Mouse (Mus musculus) neural tube, embryonic 13.5 days (tissue): ENCODE measurements at regions not wholly inside any gene's neighbourhood (a gene's known extent, or its start where the extent isn't known, plus 50 kb on each side); places are given as distances from the start of the nearest gene placed in this dataset.

Source experiments
- ATAC-seq: fragments of 200-750 bp; cut with Nextera tagmentation; 2 replicates; pipeline ENCODE4 v1.8.0; 2017; ENCODE audit warnings: low read depth, mild to moderate bottlenecking, moderate TSS enrichment, moderate library complexity
- H3K27ac ChIP-seq: fragments of 300-500 bp; sonication (generic); replicated peaks from 2 replicates; pipeline ENCODE4 v1.5.1; 2015; ENCODE audit warnings: moderate library complexity, mild to moderate bottlenecking, inconsistent platforms
- H3K27me3 ChIP-seq: fragments of 300-500 bp; sonication (generic); 2 replicates; pipeline ENCODE4 v1.6.1; 2015; ENCODE audit warnings: mild to moderate bottlenecking, inconsistent platforms
- H3K36me3 ChIP-seq: fragments of 300-500 bp; sonication (generic); 2 replicates; pipeline ENCODE4 v1.6.1; 2015; ENCODE audit warnings: mild to moderate bottlenecking, inconsistent platforms
- H3K4me1 ChIP-seq: fragments of 300-500 bp; sonication (generic); replicated peaks from 2 replicates; pipeline ENCODE4 v1.6.1; 2015; ENCODE audit warnings: inconsistent platforms
- H3K4me2 ChIP-seq: fragments of 300-500 bp; sonication (generic); 2 replicates; pipeline ENCODE4 v1.6.1; 2015; ENCODE audit warnings: inconsistent platforms, mild to moderate bottlenecking, moderate library complexity
- H3K4me3 ChIP-seq: fragments of 300-500 bp; sonication (generic); 2 replicates; pipeline ENCODE4 v1.5.1; 2015; ENCODE audit warnings: mild to moderate bottlenecking, inconsistent platforms
- H3K9ac ChIP-seq: fragments of 300-500 bp; sonication (generic); 2 replicates; pipeline ENCODE4 v1.6.1; 2015; ENCODE audit warnings: moderate library complexity, mild to moderate bottlenecking, inconsistent platforms
- H3K9me3 ChIP-seq: fragments of 300-500 bp; sonication (generic); 2 replicates; pipeline ENCODE4 v1.6.1; 2016; ENCODE audit warnings: inconsistent platforms
- WGBS: fragments of 180-500 bp; shearing (Covaris S2); methylation state at CpG from one replicate; pipeline ENCODE4 v1.1.7; 2015; 5-methylcytosine and 5-hydroxymethylcytosine counted together

DNA sequence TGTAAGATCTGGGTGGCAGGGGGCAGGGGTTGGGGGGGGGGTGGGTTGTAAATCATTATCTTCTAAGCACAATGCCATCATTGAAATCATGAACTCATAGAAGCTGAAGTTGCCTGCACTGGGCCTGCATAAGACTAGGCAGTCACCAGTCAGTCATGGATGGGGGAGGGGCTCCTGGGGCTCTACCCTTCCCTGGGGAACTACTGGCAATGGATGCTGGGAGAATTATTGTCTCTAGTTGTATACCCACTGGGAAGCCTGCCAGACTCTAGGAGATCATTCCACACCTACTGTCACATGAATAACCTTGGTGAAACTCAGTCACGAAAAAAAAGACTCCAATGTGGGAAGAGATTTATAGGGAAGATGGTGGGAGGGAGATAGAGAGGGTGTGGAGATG, 186.4 kb downstream of the Gm19935 start:
- Histone ChIP-seq H3K27ac (no peak overlapping the region), H3K9me3 (no peaks in the 10 kb centered on the region), H3K4me2 (no peak overlapping the region), H3K9ac (no peak overlapping the region), H3K27me3 (no peaks in the 10 kb centered on the region), H3K4me3 (no peak overlapping the region), H3K36me3 (no peaks in the 10 kb centered on the region), H3K4me1 (peaks cover 7% of the 10 kb centered on the region)
- 28% methylated on average over 1 of the region's 1 CpGs for WGBS
- ATAC-seq = 0 out of 2 replicates have a peak, but pooled peaks have one; percentile 65

DNA sequence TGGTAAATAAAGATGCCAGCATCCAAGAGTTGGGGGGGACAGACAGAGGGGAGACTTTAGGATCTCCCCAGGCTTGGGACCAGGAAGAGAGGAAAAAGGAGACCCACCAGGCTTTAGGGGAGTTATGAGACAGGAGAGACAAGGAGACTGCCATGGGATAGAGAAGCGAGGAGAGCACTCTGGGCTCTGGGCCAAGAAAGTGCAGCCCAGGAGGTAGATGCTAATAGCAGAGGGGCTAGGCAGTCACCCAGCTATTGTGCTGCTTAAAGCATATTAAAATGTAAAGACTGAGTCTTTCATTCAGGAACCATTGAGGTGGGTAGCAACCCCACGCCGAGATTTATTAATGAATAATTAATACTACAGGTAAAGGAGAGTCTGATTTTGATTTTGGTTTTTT, 208.8 kb downstream of the Gm19935 start:
- Histone ChIP-seq H3K27me3 (no peaks in the 10 kb centered on the region), H3K4me1 (peaks cover 9% of the 10 kb centered on the region), H3K36me3 (no peaks in the 10 kb centered on the region), H3K9me3 (no peaks in the 10 kb centered on the region), H3K9ac (no peak overlapping the region), H3K27ac (no peak overlapping the region), H3K4me2 (no peak overlapping the region), H3K4me3 (no peak overlapping the region)
- 49% methylated on average over 3 of the region's 3 CpGs for WGBS
- no peak for ATAC-seq

DNA sequence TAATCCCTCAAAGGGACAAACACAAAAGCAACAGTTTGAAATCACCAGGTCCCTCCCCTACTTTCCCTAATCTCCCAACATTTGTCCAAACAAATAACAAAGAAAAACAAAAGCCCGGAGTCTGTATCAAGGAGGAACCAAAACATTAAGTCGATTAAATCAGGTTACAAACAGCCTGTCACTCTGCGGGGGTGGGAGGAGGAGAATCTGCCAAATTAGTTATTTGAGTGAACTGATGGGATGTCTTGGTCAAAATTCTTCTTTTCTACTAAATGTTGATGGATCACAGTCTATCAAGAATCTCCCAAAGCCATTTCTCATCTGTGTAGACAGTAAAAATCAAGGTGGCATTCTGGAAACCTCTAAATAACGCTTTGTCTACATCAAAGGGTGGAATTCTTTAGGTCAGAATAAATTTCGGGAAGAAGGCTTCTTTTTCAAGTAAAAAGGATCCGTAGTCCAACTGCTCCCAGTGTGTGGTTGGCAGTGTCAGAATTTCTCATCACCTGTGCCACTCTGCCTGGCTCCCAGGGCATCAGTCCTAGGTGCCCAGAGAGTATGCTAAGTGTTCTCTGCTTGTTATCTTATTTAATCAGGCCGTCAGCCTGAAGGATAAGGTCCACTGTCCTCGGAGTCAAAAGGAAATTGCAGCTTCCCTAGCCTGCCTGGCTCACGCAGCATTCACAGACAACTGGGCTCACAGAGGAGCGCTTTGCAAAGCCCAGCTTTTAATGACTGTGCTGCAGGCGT, 216.1 kb downstream of the Gm19935 start:
- H3K4me1 ChIP-seq = peaks cover 3% of the 10 kb centered on the region; the same call in 1 of the 2 replicates
- no peaks in the 10 kb centered on the region for H3K9me3 ChIP-seq
- no peak for ATAC-seq
- H3K27me3 ChIP-seq = no peaks in the 10 kb centered on the region
- no peak overlapping the region for H3K27ac ChIP-seq
- no peak overlapping the region for H3K4me3 ChIP-seq
- H3K36me3 ChIP-seq = no peaks in the 10 kb centered on the region
- no peak overlapping the region for H3K4me2 ChIP-seq
- 34% methylated on average over 11 of the region's 11 CpGs for WGBS
- H3K9ac ChIP-seq = no peak overlapping the region

DNA sequence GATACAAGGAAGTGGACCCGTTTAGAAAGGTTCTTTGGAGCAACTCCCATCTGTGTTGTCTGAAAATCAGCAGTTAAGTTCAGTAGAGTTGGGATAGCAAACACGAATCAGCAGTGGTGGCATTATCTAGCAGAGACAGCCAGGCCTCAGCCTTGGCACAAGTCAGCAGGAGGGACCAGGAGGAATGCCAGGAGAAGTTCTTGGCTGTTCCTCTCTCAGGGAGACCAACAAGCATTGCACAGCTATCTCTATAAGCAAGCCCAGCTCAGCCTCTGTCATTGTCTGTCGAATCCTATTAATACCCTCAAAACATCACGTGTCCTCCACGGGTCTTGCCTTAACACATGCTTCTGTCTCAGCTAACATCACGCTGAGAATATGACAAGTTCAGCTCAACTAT, 219.8 kb downstream of the Gm19935 start:
- Histone ChIP-seq H3K9me3 (no peaks in the 10 kb centered on the region), H3K4me2 (no peak overlapping the region), H3K9ac (no peak overlapping the region), H3K4me3 (no peak overlapping the region), H3K27ac (no peak overlapping the region), H3K36me3 (no peaks in the 10 kb centered on the region), H3K27me3 (no peaks in the 10 kb centered on the region), H3K4me1 (peaks cover 3% of the 10 kb centered on the region; the same call in 1 of the 2 replicates)
- ATAC-seq = no peak
- 85% methylated on average over 6 of the region's 6 CpGs for WGBS

DNA sequence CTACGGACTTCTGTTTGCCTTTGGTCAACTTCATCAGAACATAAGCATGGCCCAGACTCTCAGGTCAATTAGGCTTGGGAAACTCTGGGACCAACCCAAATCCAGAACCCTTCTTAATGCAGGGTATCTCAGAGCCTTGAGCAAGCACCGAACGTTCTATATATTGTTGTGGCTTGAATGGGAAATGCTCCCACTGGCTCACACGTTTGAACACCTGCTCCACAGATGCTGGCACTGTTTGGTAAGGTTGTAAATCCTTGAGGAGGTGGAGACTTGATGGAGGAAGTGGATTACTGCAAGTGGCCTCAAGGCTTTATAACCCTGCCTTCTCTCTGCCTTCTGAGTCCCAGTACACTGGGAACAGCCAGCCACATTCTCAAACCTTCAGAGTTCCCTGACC, 231.3 kb upstream of the Tox3 start:
- Histone ChIP-seq H3K36me3 (no peaks in the 10 kb centered on the region), H3K27ac (no peak overlapping the region), H3K4me2 (no peak overlapping the region), H3K9ac (no peak overlapping the region), H3K27me3 (no peaks in the 10 kb centered on the region), H3K9me3 (no peaks in the 10 kb centered on the region), H3K4me1 (no peaks in the 10 kb centered on the region), H3K4me3 (no peak overlapping the region)
- ATAC-seq = no peak
- 66% methylated on average over 4 of the region's 4 CpGs for WGBS

DNA sequence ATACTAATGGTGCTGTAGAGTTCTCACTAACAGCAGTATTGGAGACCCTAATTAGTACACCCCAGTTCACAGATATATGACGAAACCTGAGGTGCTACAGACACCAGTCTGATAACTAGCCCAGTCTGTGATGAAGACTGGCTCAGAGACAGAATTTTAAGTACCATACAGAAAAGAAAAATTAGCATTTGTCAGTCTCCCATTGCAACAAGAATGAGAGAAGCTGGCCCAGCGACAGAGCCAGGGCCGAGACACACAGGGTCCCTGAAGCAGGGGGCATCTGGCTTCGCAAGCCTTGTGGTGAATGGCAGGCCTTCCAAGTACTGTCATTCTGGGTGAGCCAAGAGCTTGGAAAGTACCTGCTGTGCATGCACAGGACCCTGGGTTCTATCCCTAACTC, 228.8 kb upstream of the Tox3 start:
- 80% methylated on average over 4 of the region's 4 CpGs for WGBS
- ATAC-seq = no peak
- H3K27ac ChIP-seq = no peak overlapping the region

DNA sequence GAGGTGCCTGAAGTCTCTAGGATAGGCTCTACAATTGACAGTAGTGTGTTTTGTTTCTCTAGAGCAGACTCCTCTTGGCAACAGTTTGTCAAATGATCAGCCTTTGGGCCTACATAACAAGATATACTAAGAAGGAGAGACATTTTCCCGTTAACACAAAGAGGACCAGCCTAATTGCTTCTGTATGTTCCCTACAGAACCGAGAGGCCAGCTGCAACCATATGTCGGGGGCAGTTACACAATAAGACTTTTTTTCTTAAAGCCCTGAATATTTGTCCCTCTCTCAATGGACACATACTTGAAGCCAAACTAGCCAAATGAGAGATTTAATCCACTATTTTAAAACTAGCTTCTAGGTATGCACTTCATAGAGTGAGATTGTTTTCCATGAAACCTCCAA, 226.5 kb upstream of the Tox3 start:
- ATAC-seq = no peak
- H3K9me3 ChIP-seq = no peaks in the 10 kb centered on the region
- H3K27ac ChIP-seq = no peak overlapping the region
- no peak overlapping the region for H3K9ac ChIP-seq
- no peak overlapping the region for H3K4me2 ChIP-seq
- no peak overlapping the region for H3K4me3 ChIP-seq
- H3K27me3 ChIP-seq = no peaks in the 10 kb centered on the region
- WGBS = 79% methylated on average over 3 of the region's 3 CpGs
- H3K36me3 ChIP-seq = no peaks in the 10 kb centered on the region
- H3K4me1 ChIP-seq = no peaks in the 10 kb centered on the region

More for the DNA sequence above, 228.8 kb upstream of the Tox3 start:
- H3K9me3 ChIP-seq = no peaks in the 10 kb centered on the region
- H3K4me2 ChIP-seq = no peak overlapping the region
- H3K9ac ChIP-seq = no peak overlapping the region
- H3K4me1 ChIP-seq = no peaks in the 10 kb centered on the region
- H3K36me3 ChIP-seq = no peaks in the 10 kb centered on the region
- H3K4me3 ChIP-seq = no peak overlapping the region
- no peaks in the 10 kb centered on the region for H3K27me3 ChIP-seq

DNA sequence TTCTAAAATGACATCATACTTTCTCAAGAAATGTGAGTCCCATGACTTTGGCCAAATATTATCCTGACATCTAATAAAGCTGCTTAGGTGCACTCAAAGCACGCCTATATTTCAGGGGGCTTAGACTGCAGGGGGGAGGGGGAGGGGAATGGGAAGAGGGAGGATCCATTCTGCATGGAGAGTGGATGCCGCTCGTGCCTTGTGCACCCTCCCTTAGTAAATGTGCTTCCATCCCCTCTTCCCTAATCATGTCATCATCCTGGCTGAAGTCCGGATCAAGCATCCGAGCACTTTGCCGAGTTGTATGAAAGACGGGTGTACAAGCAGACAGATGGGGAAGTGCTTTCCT, 207.9 kb upstream of the Tox3 start:
- Histone ChIP-seq H3K36me3 (no peaks in the 10 kb centered on the region), H3K27me3 (no peaks in the 10 kb centered on the region), H3K9ac (no peak overlapping the region), H3K9me3 (no peaks in the 10 kb centered on the region), H3K4me3 (no peak overlapping the region), H3K27ac (no peak overlapping the region), H3K4me2 (no peak overlapping the region), H3K4me1 (peaks cover 18% of the 10 kb centered on the region)
- no peak; the same call in 1 of the 2 replicates for ATAC-seq
- 80% methylated on average over 7 of the region's 7 CpGs for WGBS

DNA sequence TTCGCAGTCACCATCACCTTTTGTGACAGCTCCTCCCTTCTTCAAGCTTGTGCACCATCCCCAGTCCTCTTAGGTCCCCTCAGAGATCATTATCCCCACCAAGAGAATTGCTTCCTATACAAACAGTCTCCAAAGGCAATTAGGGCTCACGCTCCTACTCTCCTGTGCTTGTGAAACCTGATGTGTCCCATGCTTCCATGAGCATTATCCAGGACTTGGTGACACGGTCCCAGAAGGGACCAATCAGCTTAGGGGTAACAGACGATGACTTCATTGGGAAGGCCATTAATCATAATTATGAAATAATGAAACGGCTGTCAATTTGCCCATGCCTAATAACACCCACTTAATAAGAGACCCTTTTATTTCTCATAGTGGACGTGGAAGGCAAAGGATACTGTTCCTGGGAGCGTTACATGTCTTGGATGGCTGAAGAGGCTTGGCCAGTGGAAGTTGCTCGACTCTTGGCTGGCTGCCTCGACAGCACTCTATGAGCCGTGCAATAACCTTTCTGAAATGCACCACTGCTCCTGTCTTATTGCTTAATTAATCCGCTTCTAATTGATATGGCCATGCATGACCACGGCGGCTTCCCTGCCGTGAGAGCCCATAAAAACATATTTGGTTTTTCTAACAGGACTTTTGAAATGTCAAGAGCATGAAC, 207.4 kb upstream of the Tox3 start:
- H3K4me2 ChIP-seq = no peak overlapping the region
- no peaks in the 10 kb centered on the region for H3K27me3 ChIP-seq
- H3K36me3 ChIP-seq = no peaks in the 10 kb centered on the region
- H3K4me1 ChIP-seq = peaks cover 18% of the 10 kb centered on the region
- H3K4me3 ChIP-seq = no peak overlapping the region
- H3K9me3 ChIP-seq = no peaks in the 10 kb centered on the region
- no peak overlapping the region for H3K27ac ChIP-seq
- ATAC-seq = peak; percentile 56
- 55% methylated on average over 14 of the region's 14 CpGs for WGBS
- H3K9ac ChIP-seq = no peak overlapping the region

DNA sequence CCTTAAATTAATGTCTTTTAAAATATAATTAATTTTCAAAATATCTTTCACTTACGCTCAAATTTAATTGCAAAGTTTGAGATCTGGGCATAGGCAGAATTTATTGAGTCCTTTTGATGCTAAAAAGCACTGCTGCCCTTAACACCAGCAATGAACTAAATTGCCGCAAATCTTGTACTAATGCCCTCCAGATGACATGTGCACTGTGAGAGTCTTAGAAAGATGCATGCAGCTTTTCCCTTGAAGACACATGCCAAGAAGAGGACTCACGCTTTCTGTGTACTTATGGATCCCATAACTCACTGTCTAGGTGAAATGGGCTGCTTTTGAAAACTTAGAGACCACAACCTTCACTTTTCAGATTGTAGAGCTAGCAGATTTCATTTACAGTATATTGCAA, 199.1 kb upstream of the Tox3 start:
- no peaks in the 10 kb centered on the region for H3K36me3 ChIP-seq
- ATAC-seq = no peak
- H3K27ac ChIP-seq = no peak overlapping the region
- no peak overlapping the region for H3K4me2 ChIP-seq
- no peaks in the 10 kb centered on the region for H3K9me3 ChIP-seq
- H3K27me3 ChIP-seq = no peaks in the 10 kb centered on the region
- H3K9ac ChIP-seq = no peak overlapping the region
- peaks cover 16% of the 10 kb centered on the region for H3K4me1 ChIP-seq
- H3K4me3 ChIP-seq = no peak overlapping the region
- WGBS = 61% methylated on average over 3 of the region's 3 CpGs

DNA sequence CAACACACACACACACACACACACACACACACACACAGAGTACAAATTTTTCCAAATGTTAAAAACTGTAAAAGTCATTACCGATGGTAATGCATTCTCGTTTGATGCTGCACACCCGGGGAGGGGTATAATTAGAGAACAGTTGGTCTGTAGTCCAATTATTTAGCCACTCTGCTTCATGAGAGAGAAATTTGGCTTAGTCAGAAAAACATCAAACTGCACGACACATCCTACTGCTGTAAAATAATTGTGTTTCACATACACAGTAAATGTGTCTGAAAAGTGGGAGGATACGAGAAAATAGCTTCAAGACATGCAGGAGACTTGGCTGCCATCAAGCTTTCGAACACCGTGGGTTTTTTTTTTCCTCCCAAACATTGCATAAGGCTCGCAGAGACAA, 194.5 kb upstream of the Tox3 start:
- ATAC-seq = no peak
- Histone ChIP-seq H3K27me3 (no peaks in the 10 kb centered on the region), H3K9me3 (no peaks in the 10 kb centered on the region), H3K4me2 (no peak overlapping the region), H3K4me1 (peaks cover 12% of the 10 kb centered on the region), H3K36me3 (no peaks in the 10 kb centered on the region), H3K27ac (peak overlapping the region; percentile 28; the same call in 1 of the 2 replicates), H3K9ac (no peak overlapping the region), H3K4me3 (no peak overlapping the region)
- 36% methylated on average over 8 of the region's 8 CpGs for WGBS

DNA sequence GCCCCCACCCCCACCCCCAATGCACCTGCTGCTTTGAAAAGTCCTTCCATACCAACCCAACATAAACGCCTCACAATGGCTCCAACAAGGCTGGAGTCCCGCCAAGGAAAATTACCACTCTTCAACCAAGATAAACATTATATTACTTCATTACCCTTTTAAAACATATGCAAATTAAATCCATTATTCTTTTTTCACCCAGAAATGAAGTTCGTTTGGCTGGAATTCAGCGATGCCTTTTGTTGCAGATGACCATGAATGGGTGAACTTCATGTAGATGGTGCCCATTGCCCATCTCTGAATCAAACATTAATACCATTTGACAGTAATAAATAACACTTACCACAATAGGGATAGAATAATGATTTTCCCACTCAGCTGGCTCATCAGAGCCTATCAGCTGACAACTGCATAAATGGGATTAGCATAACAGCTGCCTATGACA, 188.1 kb upstream of the Tox3 start:
- Histone ChIP-seq H3K4me1 (peaks cover 11% of the 10 kb centered on the region; the same call in 1 of the 2 replicates), H3K27me3 (no peaks in the 10 kb centered on the region), H3K4me2 (no peak overlapping the region), H3K9ac (no peak overlapping the region), H3K36me3 (no peaks in the 10 kb centered on the region), H3K27ac (no peak overlapping the region), H3K9me3 (no peaks in the 10 kb centered on the region), H3K4me3 (no peak overlapping the region)
- 50% methylated on average over 4 of the region's 4 CpGs for WGBS
- ATAC-seq = no peak
